Mouse (Mus musculus) forebrain, embryonic 10.5 days (tissue): ENCODE measurements around the gene Rfxank. TPM values are rescaled to one million over a fixed set of nuclear protein-coding genes. Genes with fewer than 3 reads are reported as not detected.

Experiments used
- DNase-seq: peaks from one replicate; pipeline ENCODE4 v3.0.0-alpha.2; 2017; ENCODE audit warnings: low spot score; ENCODE audit errors: extremely low spot score
- H3K27ac ChIP-seq: fragments of 300-500 bp; sonication (generic); 2 replicates; pipeline ENCODE4 v1.5.1; 2016; ENCODE audit warnings: mild to moderate bottlenecking
- H3K27me3 ChIP-seq: fragments of 300-500 bp; sonication (generic); 2 replicates; pipeline ENCODE4 v1.6.1; 2016; ENCODE audit warnings: mild to moderate bottlenecking; ENCODE audit not compliant: poor library complexity, severe bottlenecking
- H3K36me3 ChIP-seq: fragments of 300-500 bp; sonication (generic); replicated peaks from 2 replicates; pipeline ENCODE4 v1.6.1; 2016; ENCODE audit warnings: mild to moderate bottlenecking, moderate library complexity
- H3K4me1 ChIP-seq: fragments of 300-500 bp; sonication (generic); 2 replicates; pipeline ENCODE4 v1.6.1; 2016
- H3K4me3 ChIP-seq: fragments of 300-500 bp; sonication (generic); 2 replicates; pipeline ENCODE4 v1.5.1; 2016; ENCODE audit warnings: mild to moderate bottlenecking, moderate library complexity
- H3K9me3 ChIP-seq: fragments of 300-500 bp; sonication (generic); 2 replicates; pipeline ENCODE4 v1.6.1; 2016; ENCODE audit warnings: mild to moderate bottlenecking, moderate library complexity
- WGBS: fragments of 180-500 bp; shearing (Covaris S2); methylation state at CpG from one replicate; pipeline ENCODE4 v1.1.7; 2016; 5-methylcytosine and 5-hydroxymethylcytosine counted together
- polyA plus RNA-seq: library from polyadenylated mRNA; unstranded; fragments of >200 nt; fragmentation: Nextera tagmentation; extraction: Ambion mirVana; gene quantifications from 2 replicates; pipeline ENCODE4 v1.2.1, GENCODE M21; 2016

Rfxank gene
- polyA plus RNA-seq, 1 experiment from 2014 or later: 17.1 TPM

DNA sequence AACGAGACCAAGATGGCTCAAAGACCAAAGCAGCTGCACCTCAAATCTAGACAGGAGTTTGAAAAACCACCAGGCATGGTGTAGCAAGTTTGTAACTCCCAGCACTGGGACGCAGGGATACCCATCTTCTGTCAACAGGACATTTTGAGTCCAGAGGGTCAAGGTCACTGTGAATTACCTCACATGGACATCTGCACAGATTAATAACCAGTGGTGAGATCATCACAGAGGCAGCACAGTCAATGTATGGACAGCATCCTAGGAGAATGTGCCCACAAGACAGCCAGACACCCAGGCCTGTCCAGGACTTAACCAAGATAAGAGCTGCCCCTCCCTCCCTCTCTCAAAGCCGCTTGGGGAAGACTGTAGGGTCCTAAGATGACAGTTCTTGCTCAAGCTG lies 31.2 kb upstream of the Rfxank start:
- Histone ChIP-seq H3K4me1 (peaks cover 45% of the 10 kb centered on the region), H3K27ac (no peak overlapping the region), H3K9me3 (no peaks in the 10 kb centered on the region), H3K4me3 (no peak overlapping the region), H3K27me3 (peaks cover 24% of the 10 kb centered on the region), H3K36me3 (peaks cover 11% of the 10 kb centered on the region)
- WGBS: 89% methylated on average over 3 of the region's 3 CpGs
- no peak for DNase-seq

DNA sequence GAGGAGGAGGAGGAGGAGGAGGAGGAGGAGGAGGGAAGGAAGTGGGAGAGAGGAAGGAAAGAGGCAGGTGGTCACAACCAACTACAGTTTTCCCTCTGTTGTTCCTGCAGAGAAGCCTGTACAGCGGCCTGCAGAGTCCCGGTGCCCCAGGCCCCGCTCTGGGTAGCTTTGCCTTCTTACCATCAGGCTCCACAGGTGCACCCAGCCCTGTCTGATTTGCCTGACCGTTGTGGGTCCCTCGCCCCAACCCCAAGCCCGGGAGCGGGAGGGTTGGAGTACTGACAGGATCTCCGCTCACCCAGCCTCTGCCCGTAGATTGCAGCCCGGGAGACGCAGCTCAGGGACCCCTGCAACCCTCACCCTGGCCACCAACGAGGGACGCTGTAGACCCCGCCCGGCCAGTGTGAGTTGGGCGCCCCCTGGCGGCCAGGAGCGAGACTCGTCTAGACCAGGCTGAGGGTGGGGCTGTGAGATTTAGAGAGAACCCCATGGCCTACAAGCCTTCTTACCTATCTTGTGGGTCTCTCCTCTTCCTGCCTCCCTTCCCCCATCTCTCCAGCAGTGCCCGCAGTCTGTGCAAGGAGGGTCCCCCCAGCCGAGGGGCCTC lies 27.7 kb upstream of the Rfxank start:
- Histone ChIP-seq H3K4me1 (peaks cover 20% of the 10 kb centered on the region), H3K9me3 (no peaks in the 10 kb centered on the region), H3K27ac (peak overlapping the region; percentile 42), H3K4me3 (peak overlapping the region; percentile 46), H3K36me3 (no peaks in the 10 kb centered on the region), H3K27me3 (peaks cover 43% of the 10 kb centered on the region)
- DNase-seq: peak; percentile 89
- 3% methylated on average over 21 of the region's 21 CpGs for WGBS

DNA sequence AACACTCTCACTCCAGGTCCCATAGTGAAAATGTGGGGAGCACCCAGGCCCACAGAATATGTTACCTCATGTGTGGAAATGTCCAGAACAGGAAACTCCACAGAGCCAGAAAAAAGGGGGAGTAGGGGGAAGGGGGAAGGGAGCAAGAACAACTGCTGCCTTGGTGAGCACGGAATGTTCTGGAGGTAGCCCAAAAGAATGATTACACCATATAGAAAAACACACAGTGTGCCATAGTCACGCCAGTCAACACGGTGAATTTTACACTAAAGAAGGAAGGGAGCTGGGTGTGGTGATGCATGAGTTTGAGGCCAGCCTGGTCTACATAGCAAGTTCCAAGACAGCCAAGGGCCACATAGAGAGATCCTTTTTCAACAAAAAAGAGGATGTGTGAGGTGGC lies 24.4 kb upstream of the Rfxank start:
- WGBS: 85% methylated on average over 3 of the region's 3 CpGs
- Histone ChIP-seq H3K4me1 (peaks cover 35% of the 10 kb centered on the region), H3K27ac (no peak overlapping the region), H3K27me3 (peaks cover 59% of the 10 kb centered on the region), H3K4me3 (no peak overlapping the region), H3K9me3 (no peaks in the 10 kb centered on the region), H3K36me3 (no peaks in the 10 kb centered on the region)
- no peak for DNase-seq

DNA sequence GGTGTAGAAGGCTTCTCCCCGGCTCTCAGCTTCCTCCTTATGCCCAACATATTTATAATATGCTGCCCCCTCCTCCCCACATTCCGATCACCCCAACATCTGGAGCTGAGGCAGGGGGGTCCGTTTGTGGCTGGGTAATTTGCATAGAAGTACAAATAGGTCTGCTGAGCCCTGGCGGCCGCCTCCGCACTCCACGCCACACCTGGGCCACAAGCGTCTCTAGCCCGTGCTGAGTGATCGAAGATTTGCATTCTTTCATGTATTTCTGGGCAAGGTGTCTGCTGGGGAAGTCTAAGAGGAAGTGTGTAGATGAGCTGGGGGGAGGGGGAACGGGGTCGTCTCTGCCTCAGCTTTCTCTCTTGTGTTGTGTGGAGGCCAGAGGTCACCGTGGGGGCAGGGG lies 21.1 kb upstream of the Rfxank start:
- Histone ChIP-seq H3K4me3 (no peak overlapping the region), H3K9me3 (no peaks in the 10 kb centered on the region), H3K27me3 (peaks cover 46% of the 10 kb centered on the region), H3K27ac (no peak overlapping the region), H3K36me3 (no peaks in the 10 kb centered on the region), H3K4me1 (peaks cover 27% of the 10 kb centered on the region)
- no peak for DNase-seq
- WGBS: 66% methylated on average over 13 of the region's 13 CpGs

DNA sequence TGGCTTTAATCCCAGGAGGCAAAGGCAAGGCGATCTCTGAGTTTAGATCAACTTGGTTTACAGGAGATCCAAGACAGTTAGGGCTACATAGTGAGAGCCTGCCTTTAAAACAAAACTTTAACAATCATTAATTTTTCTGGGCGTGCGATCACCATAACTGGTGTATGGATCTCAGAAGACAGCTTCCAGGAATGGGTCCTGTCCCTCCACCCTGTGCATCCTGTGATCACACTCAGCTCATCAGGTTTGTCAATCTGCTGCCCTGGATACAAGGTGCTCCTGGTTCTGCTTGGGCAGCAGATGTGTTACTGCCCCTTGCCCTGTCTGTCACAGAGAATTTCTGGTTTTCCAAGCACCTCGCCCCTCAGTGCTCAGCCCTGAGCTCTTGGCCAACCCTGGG lies 20.3 kb upstream of the Rfxank start:
- Histone ChIP-seq H3K27ac (no peak overlapping the region), H3K36me3 (no peaks in the 10 kb centered on the region), H3K27me3 (peaks cover 44% of the 10 kb centered on the region), H3K4me1 (peaks cover 27% of the 10 kb centered on the region), H3K9me3 (no peaks in the 10 kb centered on the region), H3K4me3 (peak overlapping the region; percentile 65; the same call in 1 of the 2 replicates)
- no peak for DNase-seq
- 90% methylated on average over 4 of the region's 4 CpGs for WGBS

DNA sequence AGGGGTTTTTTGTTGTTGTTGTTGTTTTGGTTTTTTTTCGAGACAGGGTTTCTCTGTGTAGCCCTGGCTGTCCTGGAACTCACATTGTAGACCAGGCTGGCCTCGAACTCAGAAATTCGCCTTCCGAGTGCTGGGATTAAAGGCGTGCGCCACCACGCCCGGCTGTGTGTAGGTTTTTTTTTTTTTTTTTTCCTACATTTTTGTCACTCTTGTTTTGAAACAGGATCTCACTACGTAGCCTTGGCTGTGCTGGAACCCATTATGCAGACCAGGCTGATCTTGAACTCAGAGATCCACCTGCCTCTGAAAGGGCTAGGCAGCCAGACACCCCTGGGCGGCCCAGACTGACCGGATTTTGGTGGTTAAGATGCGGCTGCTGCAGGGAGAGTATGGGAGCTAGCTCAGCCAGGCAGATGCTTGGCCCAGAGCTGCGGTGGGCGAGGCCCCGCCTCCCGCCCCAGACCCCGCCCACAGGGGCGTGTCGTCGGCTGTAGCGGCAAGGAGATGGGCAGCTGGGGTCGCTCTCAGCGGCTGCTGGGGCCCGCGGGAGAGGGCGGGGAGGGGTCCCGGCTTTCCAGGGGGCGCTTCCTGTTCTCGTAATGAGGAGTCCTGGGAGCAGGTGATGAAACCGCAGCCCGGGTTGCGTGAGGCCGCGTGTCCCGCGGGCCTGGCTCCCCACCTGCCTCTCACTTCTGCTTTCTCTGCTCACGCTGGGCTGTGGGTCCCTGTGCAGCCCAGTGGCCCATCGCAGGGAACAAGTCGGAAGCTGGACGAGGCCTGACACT lies 19.3 kb upstream of the Rfxank start:
- Histone ChIP-seq H3K4me1 (peaks cover 27% of the 10 kb centered on the region), H3K36me3 (no peaks in the 10 kb centered on the region), H3K27ac (peak overlapping the region; percentile 84), H3K27me3 (peaks cover 41% of the 10 kb centered on the region), H3K9me3 (no peaks in the 10 kb centered on the region), H3K4me3 (peak overlapping the region; percentile 65)
- WGBS: 13% methylated on average over 39 of the region's 40 CpGs
- peak; percentile 86 for DNase-seq

DNA sequence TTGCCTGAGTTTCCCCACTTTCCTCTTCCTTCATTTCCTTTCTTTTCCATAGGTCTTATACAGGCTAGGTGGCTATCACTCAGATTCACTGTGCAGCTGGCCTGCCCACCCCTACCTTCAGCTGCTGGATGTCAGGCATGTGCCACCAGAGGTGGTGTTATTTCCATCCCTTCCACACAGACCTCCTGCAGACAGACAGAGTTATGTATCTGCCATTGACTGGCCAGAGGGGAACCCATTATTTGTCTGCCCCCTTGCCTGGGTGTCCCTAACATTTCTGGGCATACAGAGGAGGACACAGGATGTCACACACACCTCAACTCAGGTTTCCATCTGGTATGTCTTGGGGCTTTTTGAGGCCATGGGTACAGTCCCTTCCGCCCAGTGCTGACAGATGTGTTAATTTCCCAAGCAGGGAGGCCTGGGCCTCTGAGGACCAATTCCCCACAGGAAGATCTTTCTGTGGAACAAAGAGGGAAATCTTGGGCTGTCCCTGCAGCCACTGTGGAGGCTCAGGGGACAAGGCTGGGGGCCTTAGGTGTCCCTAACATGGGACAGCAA lies 18.4 kb upstream of the Rfxank start:
- no peaks in the 10 kb centered on the region for H3K36me3 ChIP-seq
- no peak overlapping the region for H3K27ac ChIP-seq
- WGBS: 100% methylated on average over 1 of the region's 1 CpGs
- H3K27me3 ChIP-seq: peaks cover 47% of the 10 kb centered on the region
- H3K4me1 ChIP-seq: peaks cover 36% of the 10 kb centered on the region
- H3K9me3 ChIP-seq: no peaks in the 10 kb centered on the region
- no peak overlapping the region for H3K4me3 ChIP-seq
- no peak for DNase-seq

DNA sequence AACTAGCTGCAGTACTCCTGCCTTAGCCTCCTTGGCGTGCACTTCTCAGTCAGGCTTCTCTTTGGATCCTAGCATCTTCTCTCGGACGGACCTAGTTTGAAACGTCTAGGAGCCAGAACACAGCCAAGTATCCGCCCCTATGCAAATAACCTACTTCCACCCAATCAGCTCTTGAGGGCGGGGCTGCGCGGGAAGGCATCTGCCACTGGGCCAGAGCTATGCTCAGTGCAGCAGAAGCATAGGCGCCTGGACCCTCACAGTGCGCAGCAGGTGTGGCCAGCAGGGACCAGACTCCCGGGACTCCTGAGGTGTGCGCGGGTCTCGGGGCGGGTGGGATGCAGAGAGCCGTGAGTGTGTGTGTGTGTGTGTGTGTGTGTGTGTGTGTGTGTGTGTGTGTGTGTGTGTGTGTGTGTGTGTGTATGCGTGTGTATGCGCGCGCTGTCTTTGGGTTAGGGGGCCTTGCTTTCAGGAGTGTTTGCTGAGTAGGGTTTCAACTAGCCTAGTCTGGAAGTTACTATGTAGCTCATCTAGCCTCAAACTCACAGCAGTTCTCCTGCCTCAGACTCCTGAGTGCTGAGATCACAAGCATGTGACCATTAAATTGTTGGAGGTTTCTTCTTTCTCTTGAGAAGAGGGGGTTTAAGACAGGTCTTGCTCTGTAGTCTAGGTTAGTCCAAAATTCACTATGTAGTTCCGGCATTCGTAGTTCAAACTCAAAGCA lies 13.7 kb upstream of the Rfxank start:
- Histone ChIP-seq H3K4me3 (peak overlapping the region; percentile 42), H3K27ac (no peak overlapping the region), H3K4me1 (peaks cover 20% of the 10 kb centered on the region), H3K36me3 (no peaks in the 10 kb centered on the region), H3K27me3 (peaks cover 50% of the 10 kb centered on the region), H3K9me3 (no peaks in the 10 kb centered on the region)
- 11% methylated on average over 18 of the region's 22 CpGs for WGBS
- peak; percentile 75 for DNase-seq

DNA sequence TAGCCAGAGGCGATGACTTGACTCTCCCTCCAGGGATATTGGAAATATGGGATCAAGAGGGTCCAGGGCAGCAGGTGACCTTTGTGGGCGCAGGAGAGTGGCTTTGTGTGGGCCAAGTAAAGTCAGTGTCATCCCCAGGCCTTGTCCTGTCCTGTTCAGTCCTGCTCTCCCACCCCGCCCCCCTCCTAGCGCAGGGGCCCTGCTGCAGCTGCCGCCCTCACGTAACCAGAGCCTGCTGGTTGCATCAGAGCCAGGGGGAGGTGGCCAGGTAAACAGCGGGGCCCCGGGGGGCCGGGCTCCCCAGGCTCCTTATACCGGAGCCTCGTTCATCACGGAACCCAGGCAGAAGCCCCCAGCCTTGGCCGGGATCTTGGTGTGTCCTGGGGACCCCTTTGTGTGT lies 11.2 kb upstream of the Rfxank start:
- Histone ChIP-seq H3K27ac (0 out of 2 replicates have a peak overlapping the region, but pooled peaks have one; percentile 2), H3K4me3 (no peak overlapping the region)
- 21% methylated on average over 13 of the region's 13 CpGs for WGBS

DNA sequence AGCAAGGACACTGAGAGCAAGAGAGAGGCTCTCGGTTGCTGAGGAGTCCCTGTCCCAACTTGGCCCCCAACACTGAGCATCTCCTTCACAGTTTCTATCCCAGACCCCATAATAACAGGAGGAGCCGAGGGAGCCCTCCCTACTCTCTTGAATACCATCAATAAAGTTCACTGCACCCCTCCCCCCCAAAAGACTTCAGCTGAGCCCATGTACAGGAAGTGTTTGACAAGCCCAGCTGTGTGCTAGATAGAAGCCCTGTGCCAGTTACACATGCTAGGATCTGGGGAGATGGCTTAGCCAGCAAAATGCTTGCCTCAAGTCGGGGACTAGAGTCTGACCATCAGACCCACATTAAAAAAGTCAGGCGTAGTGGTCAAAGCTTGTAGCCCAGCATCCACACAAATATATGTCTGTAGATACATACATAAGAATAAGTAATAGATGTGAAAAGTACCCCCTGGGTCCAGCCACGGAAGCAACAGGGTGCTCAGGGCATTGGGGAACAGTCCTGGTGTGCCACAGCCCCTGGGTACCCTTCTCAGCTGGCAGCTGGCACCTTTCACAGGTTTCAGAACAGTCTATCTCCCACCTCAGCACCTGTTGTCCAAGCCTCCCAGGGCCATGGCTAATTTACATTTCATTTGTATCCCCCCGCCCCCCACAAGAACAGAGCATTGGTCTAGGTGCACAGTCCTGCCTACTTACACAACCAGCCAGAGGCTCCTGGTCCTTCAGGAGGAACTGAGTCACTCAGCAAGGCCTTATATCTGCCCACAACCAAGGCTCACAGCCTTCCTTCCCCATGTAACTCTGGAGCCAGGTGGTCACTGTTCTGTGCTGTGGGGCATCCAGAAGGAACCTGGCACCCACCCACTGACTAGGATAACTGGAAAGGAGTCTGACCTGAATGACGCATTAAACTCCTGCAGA lies 9.0 kb upstream of the Rfxank start:
- WGBS: 88% methylated on average over 7 of the region's 7 CpGs
- Histone ChIP-seq H3K9me3 (no peaks in the 10 kb centered on the region), H3K27ac (no peak overlapping the region), H3K4me3 (no peak overlapping the region), H3K27me3 (peaks cover 24% of the 10 kb centered on the region), H3K36me3 (peaks cover 45% of the 10 kb centered on the region), H3K4me1 (peaks cover 15% of the 10 kb centered on the region)
- no peak for DNase-seq

More for the DNA sequence above, 11.2 kb upstream of the Rfxank start:
- H3K9me3 ChIP-seq: no peaks in the 10 kb centered on the region
- H3K36me3 ChIP-seq: peaks cover 23% of the 10 kb centered on the region
- H3K4me1 ChIP-seq: peaks cover 18% of the 10 kb centered on the region
- H3K27me3 ChIP-seq: peaks cover 39% of the 10 kb centered on the region
- no peak for DNase-seq

DNA sequence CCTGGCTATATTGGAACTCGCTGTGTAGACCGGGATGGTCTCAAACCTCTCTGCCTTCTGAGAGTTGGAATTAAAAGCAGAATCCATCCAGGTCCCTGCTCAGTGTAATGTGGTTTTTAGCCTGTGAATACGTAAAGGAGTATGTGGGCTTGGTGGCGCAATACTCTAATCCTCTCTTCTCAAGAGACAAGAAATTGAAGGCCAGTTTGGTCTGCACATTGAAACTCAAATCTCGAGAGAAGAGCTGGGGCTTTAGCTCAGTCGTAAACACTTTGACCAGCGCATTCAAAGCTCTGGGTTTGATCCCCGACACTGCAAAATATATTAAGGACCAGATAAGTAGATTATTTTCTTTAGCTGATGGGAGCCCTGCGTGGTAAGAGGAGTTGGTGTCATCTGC lies 1.0 kb upstream of the Rfxank start:
- Histone ChIP-seq H3K9me3 (no peaks in the 10 kb centered on the region), H3K27ac (peak overlapping the region; percentile 87), H3K4me3 (peak overlapping the region; percentile 77), H3K27me3 (no peaks in the 10 kb centered on the region), H3K4me1 (peaks cover 23% of the 10 kb centered on the region), H3K36me3 (peaks cover 57% of the 10 kb centered on the region)
- DNase-seq: no peak
- WGBS: 17% methylated on average over 9 of the region's 9 CpGs

DNA sequence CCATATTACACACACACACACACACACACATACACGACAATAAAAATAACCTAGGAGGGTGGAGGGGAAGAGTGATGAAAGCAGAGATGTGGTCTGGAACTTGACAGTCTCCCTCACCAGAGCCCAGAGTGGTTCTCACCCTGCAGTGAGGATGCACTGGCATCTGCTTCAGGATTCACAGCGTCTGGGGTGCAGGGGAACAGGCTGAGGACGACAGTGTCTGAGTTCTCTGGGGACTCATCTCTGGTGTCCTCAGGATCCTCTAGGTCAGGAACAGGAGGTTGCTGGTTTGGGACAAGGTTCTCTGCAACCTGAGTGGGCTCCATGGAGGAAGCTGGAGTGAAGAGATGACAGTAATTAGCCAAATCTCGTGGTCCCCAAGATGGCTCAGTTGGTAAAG lies 1.1 kb downstream of the Rfxank start:
- DNase-seq: no peak
- H3K27me3 ChIP-seq: no peaks in the 10 kb centered on the region
- 81% methylated on average over 4 of the region's 4 CpGs for WGBS
- H3K4me3 ChIP-seq: peak overlapping the region; percentile 77
- no peak overlapping the region for H3K27ac ChIP-seq
- peaks cover 23% of the 10 kb centered on the region for H3K4me1 ChIP-seq
- peaks cover 57% of the 10 kb centered on the region for H3K36me3 ChIP-seq
- no peaks in the 10 kb centered on the region for H3K9me3 ChIP-seq
